Mouse (Mus musculus) lung, adult 18-20 months (tissue): Measurements from ENCODE around the gene Xrcc5.

Source experiments
- DNase-seq, 2 experiments: peaks; one replicate each; pipeline ENCODE4 v3.0.0; 2022; ENCODE audit warnings: mixed read lengths in 2 of 2

Xrcc5 gene

GRCm38 (mm10) chr1:72307317-72307798, at the start of gene Xrcc5:
TSS of gene Xrcc5 (plus strand) at chr1:72307421.
- DNase-seq: peak; percentile 93 to 95

- no peak for DNase-seq
Measured at GRCm38 (mm10) chr1:72263099-72263498, 44.1 kb upstream of the Xrcc5 start.

- no peak for DNase-seq
Measured at GRCm38 (mm10) chr1:72278085-72278484, 29.1 kb upstream of the Xrcc5 start.

GRCm38 (mm10) chr1:72282604-72283003, 24.6 kb upstream of the Xrcc5 start:
- peak in 1 of 2 experiments; percentile 7 for DNase-seq

- peak; percentile 93 to 95 for DNase-seq
Measured at GRCm38 (mm10) chr1:72283992-72284485, 23.2 kb upstream of the Xrcc5 start, which contains the start of the genes Pecr and Tmem169. TSS of gene Pecr (minus strand) at chr1:72284314. TSS of gene Tmem169 (plus strand) at chr1:72284369.

GRCm38 (mm10) chr1:72284539-72284938, 22.7 kb upstream of the Xrcc5 start:
- DNase-seq: no peak

GRCm38 (mm10) chr1:72286904-72287303, 20.3 kb upstream of the Xrcc5 start:
- no peak for DNase-seq

- DNase-seq: no peak
Measured at GRCm38 (mm10) chr1:72287893-72288292, 19.3 kb upstream of the Xrcc5 start.

GRCm38 (mm10) chr1:72288527-72289150, 18.6 kb upstream of the Xrcc5 start:
- DNase-seq: no peak

- DNase-seq: no peak
Measured at GRCm38 (mm10) chr1:72290896-72291295, 16.3 kb upstream of the Xrcc5 start.

GRCm38 (mm10) chr1:72291421-72291820, 15.8 kb upstream of the Xrcc5 start:
- DNase-seq: no peak

- no peak for DNase-seq
Measured at GRCm38 (mm10) chr1:72291925-72292324, 15.3 kb upstream of the Xrcc5 start.

- DNase-seq: no peak
Measured at GRCm38 (mm10) chr1:72293869-72294663, 13.2 kb upstream of the Xrcc5 start.

- no peak for DNase-seq
Measured at GRCm38 (mm10) chr1:72295746-72296145, 11.5 kb upstream of the Xrcc5 start.

GRCm38 (mm10) chr1:72301845-72302244, 5.4 kb upstream of the Xrcc5 start:
- no peak for DNase-seq

- DNase-seq: no peak
Measured at GRCm38 (mm10) chr1:72306241-72306640, 980 bp upstream of the Xrcc5 start.

- peak; percentile 26 to 27 for DNase-seq
Measured at GRCm38 (mm10) chr1:72306679-72307181, 491 bp upstream of the Xrcc5 start.

GRCm38 (mm10) chr1:72308919-72309318, 1.7 kb downstream of the Xrcc5 start:
- no peak for DNase-seq

- DNase-seq: no peak
Measured at GRCm38 (mm10) chr1:72309744-72310424, 2.7 kb downstream of the Xrcc5 start.

- no peak for DNase-seq
Measured at GRCm38 (mm10) chr1:72312701-72313398, 5.6 kb downstream of the Xrcc5 start.

- DNase-seq: no peak
Measured at GRCm38 (mm10) chr1:72313399-72314039, 6.3 kb downstream of the Xrcc5 start.

- DNase-seq: no peak
Measured at GRCm38 (mm10) chr1:72315447-72315846, 8.2 kb downstream of the Xrcc5 start.
